Mouse (Mus musculus) Patski (cell line): Measurements from ENCODE around the gene Akr1b10. TPM values are rescaled to one million over a fixed set of nuclear protein-coding genes. Genes with fewer than 3 reads are reported as not detected.
A peak's percentile ranks its signal among the peaks of the same experiment; 100 is the strongest.

ENCODE experiments used
- ATAC-seq: fragments of 100-300 bp; one replicate; pipeline ENCODE4 v1.8.0; 2021
- CTCF ChIA-PET: fragments of 350-600 bp; sonication (Branson Sonifier 250); formaldehyde crosslinking; loops from one replicate; lab custom pipeline; 2022; ENCODE audit warnings: inconsistent platforms; lab: Charles Lee
- POLR2A ChIA-PET: fragments of 350-600 bp; sonication (Branson Sonifier 250); formaldehyde crosslinking; loops from one replicate; lab custom pipeline; 2022; ENCODE audit warnings: antibody characterized with exemption, inconsistent platforms; lab: Charles Lee
- DNase-seq: peaks from one replicate; pipeline ENCODE4 v3.0.0-alpha.2; 2011; ENCODE audit warnings: low read depth, low spot score
- H3K27me3 ChIP-seq: fragments of 371-371 bp; one replicate; pipeline ENCODE4 v1.5.1; 2021
- CTCF ChIP-seq: fragments of 100-300 bp; IDR thresholded peaks from one replicate; pipeline ENCODE4 v1.5.1; 2021
- in situ Hi-C: fragments of 300-500 bp; cut with MboI; formaldehyde crosslinking; loops from 3 replicates; pipeline ENCODE4 v1.11.1; 2018; ENCODE audit warnings: low pct_unique_long_range_greater_than_20kb, mixed read lengths
- polyA plus RNA-seq: library from polyadenylated mRNA; unstranded; gene quantifications from one replicate; pipeline ENCODE4 v1.2.3, GENCODE M21; 2021

Gene Akr1b10
- polyA plus RNA-seq = 83.1 TPM

DNA sequence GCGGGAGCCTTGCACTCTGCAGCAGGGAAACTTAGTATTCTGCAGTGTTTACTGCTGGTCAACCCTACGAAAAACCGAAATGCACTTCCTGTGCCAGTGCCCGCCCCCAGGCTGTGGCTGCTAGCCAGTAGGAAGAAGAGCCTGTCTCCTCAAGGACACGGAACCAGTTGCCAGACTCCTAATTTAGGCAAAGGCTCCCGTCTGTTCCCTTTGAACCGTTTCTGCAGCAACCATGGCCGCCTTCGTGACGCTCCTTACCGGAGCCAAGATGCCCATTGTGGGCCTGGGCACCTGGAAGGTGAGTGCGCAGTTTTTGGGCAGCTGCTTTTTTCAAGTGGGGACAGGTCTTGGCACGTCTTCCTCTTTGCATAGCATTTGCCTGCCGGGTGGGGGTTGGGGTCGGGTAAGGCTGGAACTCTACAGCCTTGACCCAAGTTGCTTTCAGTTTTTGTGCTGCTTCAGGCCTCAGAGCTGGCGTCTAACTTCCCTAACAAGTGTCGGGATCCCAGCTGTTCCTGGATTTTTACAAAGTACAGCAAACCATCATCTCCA, at the start of gene Akr1b10:
TSS of gene Akr1b10 (plus strand) at position 109 of the 552 bp plus-strand sequence.
- CTCF ChIA-PET = interaction anchor here (1.3 kb wide), 1 partner anchor 19 kb away, joined by 3 read pairs; no protein-coding TSS in a partner anchor

GRCm38 (mm10) chr6:34334673-34335072, 49.3 kb upstream of the Akr1b10 start:
- no peaks in the 10 kb centered on the region for H3K27me3 ChIP-seq
- ChIA-PET CTCF (interaction anchor here (1.7 kb wide), 1 partner anchor 12 kb away, joined by 4 read pairs; no protein-coding TSS in a partner anchor), POLR2A (no interaction called here)
- no peak for ATAC-seq
- in situ Hi-C loops = no loop called here
- TF ChIP-seq CTCF = no peak
- DNase-seq = no peak

More for the DNA sequence above, at the start of gene Akr1b10:
- POLR2A ChIA-PET = no interaction called here
- peak; percentile 65 for ATAC-seq
- in situ Hi-C loops = no loop called here
- no peak for TF ChIP-seq CTCF
- DNase-seq = no peak
- H3K27me3 ChIP-seq = no peaks in the 10 kb centered on the region

DNA sequence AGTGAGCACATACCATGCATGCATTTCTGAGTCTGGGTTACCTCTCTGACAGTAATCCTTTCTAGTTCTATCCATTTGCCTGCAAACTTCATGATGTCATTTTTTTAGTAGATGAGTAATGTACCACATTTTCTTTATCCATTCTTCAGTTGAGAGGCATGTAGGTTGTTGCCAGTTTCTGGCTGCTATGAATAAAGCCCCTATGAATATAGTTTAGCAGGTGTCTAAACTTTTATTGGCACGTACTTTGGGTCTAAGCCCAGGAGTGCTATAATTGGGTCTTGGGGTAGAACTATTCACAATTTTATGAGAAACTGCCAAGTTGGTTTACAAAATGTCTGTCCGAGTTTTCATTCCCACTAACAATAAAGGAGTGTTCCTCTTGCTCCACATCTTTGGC, 46.2 kb upstream of the Akr1b10 start:
- DNase-seq = no peak
- H3K27me3 ChIP-seq = no peaks in the 10 kb centered on the region
- in situ Hi-C loops = no loop called here
- ATAC-seq = no peak
- no peak for TF ChIP-seq CTCF
- POLR2A ChIA-PET = no interaction called here
- CTCF ChIA-PET = interaction anchor here (2.4 kb wide), 1 partner anchor 8 kb away, joined by 9 read pairs; no protein-coding TSS in a partner anchor

DNA sequence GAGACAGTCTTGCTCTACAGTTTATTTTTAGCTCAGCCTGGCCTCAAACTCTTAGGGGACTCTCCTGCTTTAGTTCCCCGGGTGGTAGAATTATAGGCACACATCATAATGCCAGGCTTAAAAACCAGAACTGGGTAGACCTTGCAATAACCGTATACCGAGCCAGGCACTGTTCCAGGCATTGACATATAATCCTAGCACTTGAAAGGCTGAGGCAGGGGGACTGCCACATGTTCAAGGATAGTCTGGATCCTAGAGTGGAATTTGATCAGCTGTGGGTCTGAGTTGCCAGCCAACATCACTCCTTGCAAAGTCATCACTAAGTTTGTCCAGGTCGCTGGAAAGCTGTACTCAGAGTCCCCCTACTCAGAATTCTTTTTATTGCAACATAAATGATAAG, 42.0 kb upstream of the Akr1b10 start:
- DNase-seq (no peak), ATAC-seq (no peak)
- CTCF ChIA-PET = interaction anchor here (0.7 to 1.0 kb wide), 3 partner anchors 17 to 50 kb away, joined by 3 read pairs; no protein-coding TSS in a partner anchor
- TF ChIP-seq CTCF = no peak
- in situ Hi-C loops = loop anchor here (5.0 kb wide), 1 partner anchor 50 kb away; no protein-coding TSS in a partner anchor
- no peaks in the 10 kb centered on the region for H3K27me3 ChIP-seq
- POLR2A ChIA-PET = interaction anchor here (1.1 kb wide), 1 partner anchor 28 kb away, joined by 3 read pairs; no protein-coding TSS in a partner anchor

- in situ Hi-C loops = loop anchor here (5.0 kb wide), 1 partner anchor 50 kb away; no protein-coding TSS in a partner anchor
- CTCF ChIA-PET = interaction anchor here (0.7 kb wide), 2 partner anchors 17 to 51 kb away, joined by 3 read pairs; no protein-coding TSS in a partner anchor
- ATAC-seq (no peak), DNase-seq (no peak)
- POLR2A ChIA-PET = interaction anchor here (1.1 kb wide), 1 partner anchor 28 kb away, joined by 3 read pairs; no protein-coding TSS in a partner anchor
- no peaks in the 10 kb centered on the region for H3K27me3 ChIP-seq
- no peak for TF ChIP-seq CTCF
Measured at GRCm38 (mm10) chr6:34342476-34342875, 41.5 kb upstream of the Akr1b10 start.

- ATAC-seq (no peak), DNase-seq (no peak)
- CTCF ChIA-PET = interaction anchor here (4.8 kb wide), 1 partner anchor 11 kb away, joined by 21 read pairs; the partner anchor contains the start of gene Akr1b8
- in situ Hi-C loops = loop anchor here (5.0 kb wide), 1 partner anchor 51 kb away; no protein-coding TSS in a partner anchor
- no peaks in the 10 kb centered on the region for H3K27me3 ChIP-seq
- TF ChIP-seq CTCF = no peak
- POLR2A ChIA-PET = interaction anchor here (0.6 kb wide), 1 partner anchor 169 kb away, joined by 3 read pairs; no protein-coding TSS in a partner anchor
Measured at GRCm38 (mm10) chr6:34343426-34343825, 40.6 kb upstream of the Akr1b10 start.

DNA sequence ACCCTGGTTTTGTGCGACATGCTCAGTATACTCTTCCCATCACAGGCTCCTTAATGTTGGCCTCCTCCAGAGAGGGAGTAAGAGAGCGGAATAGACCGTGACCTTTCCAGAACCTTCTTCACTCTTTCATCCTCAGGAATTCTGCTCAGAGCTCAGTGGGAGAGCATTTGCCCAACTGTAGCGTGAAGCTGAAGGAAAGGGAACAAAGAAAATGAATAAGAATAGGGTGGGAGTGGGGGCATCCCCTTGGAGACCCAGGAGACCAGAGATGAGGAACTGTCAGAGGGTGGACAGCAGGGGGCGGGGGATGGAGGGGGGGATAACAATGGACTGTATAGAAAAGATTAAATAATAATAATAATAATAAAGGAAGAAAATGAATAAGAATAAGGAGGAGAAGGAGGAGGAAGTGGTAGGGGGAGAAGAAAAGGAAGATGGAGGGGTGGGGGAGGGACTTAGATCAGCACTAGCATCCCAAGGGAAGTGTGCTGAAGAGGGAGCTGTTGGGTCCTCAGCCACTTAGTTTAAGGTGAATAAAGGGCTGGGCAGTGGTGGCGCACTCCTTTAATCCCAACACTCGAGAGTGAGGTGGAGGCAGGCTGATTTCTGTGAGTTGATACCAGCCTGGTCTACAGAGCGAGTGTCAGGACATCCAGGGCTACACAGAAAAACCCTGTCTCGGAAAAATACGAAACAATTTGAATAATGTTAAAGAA, 39.7 kb upstream of the Akr1b10 start:
- in situ Hi-C loops = loop anchor here (5.0 kb wide), 1 partner anchor 52 kb away; no protein-coding TSS in a partner anchor
- ChIA-PET POLR2A (interaction anchor here (0.6 kb wide), 1 partner anchor 168 kb away, joined by 3 read pairs; no protein-coding TSS in a partner anchor), CTCF (interaction anchor here (3.3 to 5.4 kb wide), 3 partner anchors 10 to 104 kb away, joined by 13 to 36 read pairs (median 21); partner anchors contain the start of gene Akr1b8)
- TF ChIP-seq CTCF = no peak
- no peaks in the 10 kb centered on the region for H3K27me3 ChIP-seq
- DNase-seq (no peak), ATAC-seq (no peak)

GRCm38 (mm10) chr6:34344935-34345334, 39.1 kb upstream of the Akr1b10 start:
- in situ Hi-C loops = loop anchor here (5.0 kb wide), 1 partner anchor 53 kb away; no protein-coding TSS in a partner anchor
- CTCF ChIA-PET = interaction anchor here (0.8 to 5.4 kb wide), 10 partner anchors 8 to 104 kb away, joined by 3 to 36 read pairs (median 9); partner anchors contain the start of genes Akr1b3 and Akr1b8
- H3K27me3 ChIP-seq = no peaks in the 10 kb centered on the region
- POLR2A ChIA-PET = no interaction called here
- ATAC-seq (no peak), DNase-seq (no peak)
- TF ChIP-seq CTCF = no peak

GRCm38 (mm10) chr6:34346096-34346898, 37.7 kb upstream of the Akr1b10 start:
- POLR2A ChIA-PET = interaction anchor here (1.2 kb wide), 1 partner anchor 54 kb away, joined by 3 read pairs; no protein-coding TSS in a partner anchor
- no peaks in the 10 kb centered on the region for H3K27me3 ChIP-seq
- CTCF ChIA-PET = interaction anchor here (0.6 to 5.4 kb wide), 25 partner anchors 8 to 150 kb away, joined by 3 to 36 read pairs (median 4); partner anchors contain the start of genes Akr1b3, Akr1b8 and Bpgm
- TF ChIP-seq CTCF = peak; percentile 96
- DNase-seq (no peak), ATAC-seq (peak; percentile 78)
- in situ Hi-C loops = no loop called here
